Comparison of ENCODE assay signal across 8 mouse cellular contexts in genomic region chr10:18234560-18235401, GRCm38 (mm10). TPM values are rescaled to one million over a fixed set of nuclear protein-coding genes. Genes with fewer than 3 reads are reported as not detected.
DNase-seq lines count a peak whose midpoint lies in the region; ATAC-seq and TF ChIP-seq lines count a peak whose summit lies in the region.

TSS of gene Ccdc28a (minus strand) at chr10:18234998.

- no peaks in the 10 kb centered on the region for H3K36me3 ChIP-seq in hindbrain, postnatal 0 days (ENCODE audit: insufficient read depth, low read length)

- H3K9ac ChIP-seq in hindbrain, postnatal 0 days (replicated peaks; ENCODE audit: low read length): peak within 1 kb of the TSS; percentile 65

- WGBS in hindbrain, postnatal 0 days: under 1% methylated on average over 41 of the region's 41 CpGs

- no peaks in the 10 kb centered on the region for H3K27me3 ChIP-seq in hindbrain, postnatal 0 days (ENCODE audit: insufficient read depth, low read length)

- ATAC-seq in common myeloid progenitor, adult 5-6 weeks (replicated peaks; ENCODE audit: low read depth, poor library complexity, severe bottlenecking): peak; percentile 97
- peak; percentile 98 for ATAC-seq in hindbrain, postnatal 0 days
- ATAC-seq in megakaryocyte, adult 5-6 weeks (ENCODE audit: poor library complexity, severe bottlenecking): peak; percentile 89

- TF ChIP-seq CTCF in gastrocnemius, adult 2 months (IDR thresholded peaks at IDR 0.05): no peak; the same call in 1 of the 2 replicates
- TF ChIP-seq CTCF in hindbrain, postnatal 0 days (IDR thresholded peaks at IDR 0.05; ENCODE audit: low read depth): peak; percentile 39; the same call in 1 of the 2 replicates
- TF ChIP-seq CTCF in left cerebral cortex, adult 2 months (IDR thresholded peaks at IDR 0.05): no peak; the same call in none of the 2 replicates

- H3K4me2 ChIP-seq in hindbrain, postnatal 0 days (ENCODE audit: low read depth, low read length): peak within 1 kb of the TSS; percentile 93

- H3K9me3 ChIP-seq in hindbrain, postnatal 0 days (ENCODE audit: low read length): no peaks in the 10 kb centered on the region

- DNase-seq in ZHBTc4 (ENCODE audit: low read depth, low spot score): peak; percentile 97
- DNase-seq in gastrocnemius, adult 2 months: peak; percentile 96
- peak; percentile 98 for DNase-seq in hindbrain, postnatal 0 days (ENCODE audit: low spot score)
- peak; percentile 91 to 92 for DNase-seq in left cerebral cortex, adult 2 months (ENCODE audit: extremely low spot score in 1 of 2, low spot score in 2 of 2)
- peak; percentile 94 to 97 for DNase-seq in right cerebral cortex, adult 2 months (ENCODE audit: low spot score in 2 of 2)
- DNase-seq in urinary bladder, postnatal 14 days (ENCODE audit: low spot score): peak; percentile 96

- peak within 1 kb of the TSS; percentile 97 for H3K27ac ChIP-seq in gastrocnemius, adult 2 months
- H3K27ac ChIP-seq in hindbrain, postnatal 0 days: peak within 1 kb of the TSS; percentile 88
- H3K27ac ChIP-seq in left cerebral cortex, adult 2 months: peak within 1 kb of the TSS; percentile 99

- peak within 1 kb of the TSS; percentile 72 for H3K4me3 ChIP-seq in gastrocnemius, adult 2 months
- H3K4me3 ChIP-seq in hindbrain, postnatal 0 days (ENCODE audit: low read length): peak within 1 kb of the TSS; percentile 84
- H3K4me3 ChIP-seq in left cerebral cortex, adult 2 months: peak within 1 kb of the TSS; percentile 65

- intact Hi-C loops in gastrocnemius, adult 2 months (cut with DNase I): loop anchor here (5.0 to 10.0 kb wide), 3 partner anchors 90 to 290 kb away; no protein-coding TSS in a partner anchor
- intact Hi-C loops in left cerebral cortex, adult 2 months (cut with DNase I): loop anchor here (1.0 kb wide), 1 partner anchor 292 kb away; no protein-coding TSS in a partner anchor

- no peaks in the 10 kb centered on the region for H3K4me1 ChIP-seq in hindbrain, postnatal 0 days (ENCODE audit: insufficient read depth, low read length)

RNA-seq across cellular contexts. Expression of gene Ccdc28a, which starts in this region (rescaled TPM):
- 8.5 and 10.2 TPM in 2 replicates for total RNA-seq in common myeloid progenitor, adult 5-6 weeks (2017)
- total RNA-seq in gastrocnemius, adult 2 months (2021): 1 to 10 TPM; 7.6 to 9.1 TPM
- total RNA-seq in hindbrain, postnatal 0 days (2014; rRNA removed): 2.2 and 8.8 TPM in 2 replicates
- 9.3 and 9.8 TPM in 2 replicates for polyA plus RNA-seq in hindbrain, postnatal 0 days (2015; fragmentation: Nextera tagmentation; extraction: Ambion mirVana)
- 10 to 100 TPM; 34.0 to 34.9 TPM for total RNA-seq in left cerebral cortex, adult 2 months (2021)
- total RNA-seq in megakaryocyte, adult 5-6 weeks (2015): 9.7 and 12.4 TPM in 2 replicates
- 5.9 and 6.9 TPM in 2 replicates for total RNA-seq in megakaryocyte, adult 5-6 weeks (2017)

Comparison
In these comparisons a context has a peak if more than half of its experiments do, and no peak if none do; other contexts are left out.
1. Peak in every context shown above with its lines: DNase-seq, ATAC-seq, H3K4me3 ChIP-seq and H3K27ac ChIP-seq.